Mouse (Mus musculus): Measurements from ENCODE around the gene 4930562C15Rik.

- no peak for TF ChIP-seq CTCF (IDR thresholded peaks at IDR 0.05; ENCODE audit: extremely low read depth, insufficient read length, insufficient replicate concordance, low read depth, low read length)
- TF ChIP-seq POLR2A (IDR thresholded peaks at IDR 0.05; ENCODE audit: low read depth, low read length): no peak
These were observed 43.9 kb upstream of the 4930562C15Rik start for GRCm38 (mm10) chr16:4791332-4791731.

Measured in small intestine, adult 2 months (tissue).